Mouse (Mus musculus): Measurements from ENCODE around the gene Smarca4.

Gene Smarca4

DNA sequence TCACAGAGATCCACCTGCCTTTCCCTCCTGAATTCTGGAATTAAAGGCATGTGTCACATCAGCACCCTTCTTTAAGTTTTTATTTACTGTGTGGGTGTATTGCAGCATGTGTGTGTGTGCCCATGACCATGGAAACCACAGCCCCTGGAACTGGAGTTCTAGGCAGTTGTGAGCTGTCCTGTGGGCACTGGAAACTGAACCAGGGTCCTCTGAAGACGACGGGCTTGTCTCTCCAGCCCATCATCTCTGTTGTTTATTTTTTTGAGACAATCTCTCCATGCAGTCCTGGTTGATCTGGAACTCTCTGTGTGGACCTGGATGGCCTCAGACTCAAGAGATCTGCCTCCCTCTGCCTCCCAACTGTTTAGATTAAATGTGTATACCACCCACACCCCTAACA is 101.0 kb downstream of the Smarca4 start:
- DNase-seq (ENCODE audit: low read depth, low spot score): no peak

GRCm38 (mm10) chr9:21721036-21721435 is 105.1 kb downstream of the Smarca4 start:
- DNase-seq (ENCODE audit: low read depth, low spot score): no peak

GRCm38 (mm10) chr9:21723377-21724146 is 107.6 kb downstream of the Smarca4 start, which contains the start of gene Ldlr:
TSS of gene Ldlr (plus strand) at chr9:21723483.
- DNase-seq (ENCODE audit: low read depth, low spot score): peak; percentile 91

- peak; percentile 92 for DNase-seq (ENCODE audit: low read depth, low spot score)
Measured at GRCm38 (mm10) chr9:21724147-21724536, 108.2 kb downstream of the Smarca4 start.

- no peak for DNase-seq (ENCODE audit: low read depth, low spot score)
Measured at GRCm38 (mm10) chr9:21725224-21726121, 109.5 kb downstream of the Smarca4 start.

DNA sequence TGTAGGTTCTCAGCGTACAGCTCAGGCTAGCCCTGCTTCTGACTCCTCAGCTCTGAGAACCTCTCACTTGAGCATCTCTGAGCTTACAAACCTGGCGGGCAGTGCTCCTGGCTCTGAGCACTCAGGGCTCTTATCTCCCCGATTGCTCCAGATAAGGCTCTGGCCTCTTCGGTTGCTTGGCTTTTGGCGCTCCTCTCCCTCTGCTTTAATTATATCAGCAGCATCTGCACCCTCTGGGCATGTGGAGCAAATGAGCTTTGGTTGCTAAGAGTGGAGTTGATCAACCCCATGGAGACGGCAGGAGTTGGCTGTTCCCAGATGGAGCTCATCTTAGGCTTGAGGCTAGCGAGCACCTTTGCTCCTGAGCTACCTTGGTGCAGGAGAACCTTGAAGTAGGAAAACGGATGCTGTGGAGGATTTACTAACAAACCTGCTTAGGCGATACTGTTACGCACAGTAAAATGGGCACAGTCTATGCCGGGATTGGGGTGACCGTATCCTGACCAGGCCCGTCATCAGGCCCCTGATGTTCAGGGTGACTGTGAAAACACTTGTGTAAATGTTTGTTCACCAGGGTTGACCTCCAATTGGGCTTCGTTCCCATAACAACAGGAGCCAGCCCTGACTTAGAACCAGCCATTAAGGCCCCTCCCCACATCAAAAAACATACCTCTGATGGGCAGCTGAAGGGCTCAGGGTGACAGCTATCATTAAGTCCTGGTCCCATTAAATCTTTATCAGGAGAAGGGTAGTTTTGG is 110.4 kb downstream of the Smarca4 start:
- DNase-seq (ENCODE audit: low read depth, low spot score): no peak

GRCm38 (mm10) chr9:21728261-21728832 is 112.4 kb downstream of the Smarca4 start:
- DNase-seq (ENCODE audit: low read depth, low spot score): no peak

DNA sequence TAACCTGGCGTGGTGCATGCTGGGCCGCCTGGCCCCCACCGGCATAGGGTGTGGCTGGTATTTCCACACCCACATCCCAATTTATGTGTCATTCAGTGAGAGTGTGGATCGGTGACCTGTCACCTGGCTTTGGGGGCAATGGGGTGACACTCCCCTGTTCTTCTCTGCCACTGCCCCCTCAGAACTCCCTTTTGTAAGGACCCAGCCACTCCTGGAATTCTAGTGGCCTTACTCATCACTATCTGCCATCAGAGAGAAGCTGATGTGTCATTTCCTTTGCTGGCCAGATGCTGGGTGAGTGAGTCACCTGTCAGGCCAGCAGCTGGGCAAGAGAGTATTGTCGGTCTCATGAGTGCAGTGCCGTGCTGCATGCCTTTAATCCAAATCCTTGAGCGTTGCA is 113.3 kb downstream of the Smarca4 start:
- DNase-seq (ENCODE audit: low read depth, low spot score): no peak

DNA sequence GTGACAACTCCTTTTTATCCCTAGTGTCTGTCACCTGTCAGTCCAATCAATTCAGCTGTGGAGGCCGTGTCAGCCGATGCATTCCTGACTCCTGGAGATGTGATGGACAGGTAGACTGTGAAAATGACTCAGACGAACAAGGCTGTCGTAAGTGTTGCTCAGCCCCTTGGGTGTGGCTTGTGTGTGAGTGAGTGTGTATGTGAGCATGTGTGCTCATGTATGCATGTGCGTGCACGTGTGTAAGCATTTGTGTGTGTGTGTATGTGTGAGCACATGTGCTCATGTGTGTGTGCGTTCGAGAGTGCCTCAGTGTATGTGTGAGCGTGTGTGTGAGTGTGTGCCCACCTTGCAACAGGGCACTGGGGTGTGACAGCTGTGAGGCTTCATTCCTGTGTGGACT is 116.3 kb downstream of the Smarca4 start:
- no peak for DNase-seq (ENCODE audit: low read depth, low spot score)

- DNase-seq (ENCODE audit: low read depth, low spot score): no peak
Measured at GRCm38 (mm10) chr9:21733446-21733845, 117.5 kb downstream of the Smarca4 start.

DNA sequence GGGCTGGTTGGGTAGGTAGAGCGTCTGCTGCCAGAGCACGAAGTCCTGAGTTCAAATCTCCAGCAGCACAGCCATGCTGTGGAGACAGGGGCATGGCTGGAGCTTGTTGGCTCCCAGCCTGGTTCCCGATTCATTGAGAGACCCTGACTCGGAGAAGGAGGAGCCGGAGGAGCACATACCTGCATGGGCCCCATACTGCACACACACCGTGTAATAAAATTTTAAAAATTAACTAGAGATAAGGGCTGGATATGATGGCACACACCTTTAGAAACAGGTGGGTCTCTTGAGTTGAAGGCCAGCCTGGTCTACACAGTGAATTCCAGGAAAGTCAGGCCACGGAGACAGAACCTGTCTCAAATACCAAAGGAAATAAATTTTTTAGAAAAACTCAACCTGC is 118.0 kb downstream of the Smarca4 start:
- DNase-seq (ENCODE audit: low read depth, low spot score): no peak

GRCm38 (mm10) chr9:21735126-21735525 is 119.2 kb downstream of the Smarca4 start:
- DNase-seq (ENCODE audit: low read depth, low spot score): no peak

DNA sequence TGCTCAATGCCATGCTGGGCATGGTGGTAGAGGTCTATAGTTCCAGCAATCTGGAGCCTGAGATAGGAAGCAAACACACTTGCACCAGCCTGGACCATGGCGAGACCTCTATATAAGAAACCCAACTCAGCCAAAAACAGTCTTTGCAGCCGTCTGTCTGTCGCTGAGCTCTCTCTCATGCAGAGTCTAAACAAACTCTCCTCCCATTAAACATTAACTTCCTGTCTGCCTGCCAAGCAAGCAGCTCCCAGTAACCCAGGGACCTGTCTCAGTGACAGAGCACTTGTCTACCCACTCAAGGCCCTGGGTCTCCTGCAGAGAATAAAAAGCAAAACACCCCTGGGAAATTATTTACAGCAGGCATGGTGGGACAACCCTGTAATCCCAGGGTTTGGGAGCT is 120.6 kb downstream of the Smarca4 start:
- no peak for DNase-seq (ENCODE audit: low read depth, low spot score)

- no peak for DNase-seq (ENCODE audit: low read depth, low spot score)
Measured at GRCm38 (mm10) chr9:21737188-21737587, 121.2 kb downstream of the Smarca4 start.

- DNase-seq (ENCODE audit: low read depth, low spot score): no peak
Measured at GRCm38 (mm10) chr9:21738776-21739175, 122.8 kb downstream of the Smarca4 start.

- DNase-seq (ENCODE audit: low read depth, low spot score): no peak
Measured at GRCm38 (mm10) chr9:21740427-21740826, 124.5 kb downstream of the Smarca4 start.

- no peak for DNase-seq (ENCODE audit: low read depth, low spot score)
Measured at GRCm38 (mm10) chr9:21741514-21741913, 125.5 kb downstream of the Smarca4 start.

GRCm38 (mm10) chr9:21747238-21747774 is 131.3 kb downstream of the Smarca4 start:
- DNase-seq (ENCODE audit: low read depth, low spot score): no peak

GRCm38 (mm10) chr9:21748033-21748432 is 132.1 kb downstream of the Smarca4 start:
- no peak for DNase-seq (ENCODE audit: low read depth, low spot score)

- no peak for DNase-seq (ENCODE audit: low read depth, low spot score)
Measured at GRCm38 (mm10) chr9:21748491-21748890, 132.5 kb downstream of the Smarca4 start.

- DNase-seq (ENCODE audit: low read depth, low spot score): no peak
Measured at GRCm38 (mm10) chr9:21749382-21750118, 133.6 kb downstream of the Smarca4 start.
